Mouse (Mus musculus) embryonic facial prominence, embryonic 12.5 days (tissue): ENCODE data around the gene Abcb1b. TPM values are rescaled to one million over a fixed set of nuclear protein-coding genes. Genes with fewer than 3 reads are reported as not detected.
"Not testable (repeated sequence)": the region's sequence is repeated elsewhere in the genome, so short reads cannot be mapped to it uniquely, and the experiment has no call there.

ENCODE experiments used
- ATAC-seq: fragments of 200-750 bp; cut with Nextera tagmentation; 2 replicates; pipeline ENCODE4 v1.8.0; 2017; ENCODE audit not compliant: insufficient number of reproducible peaks, insufficient read depth, low FRiP score, low TSS enrichment
- H3K27ac ChIP-seq: fragments of 300-500 bp; sonication (generic); 2 replicates; pipeline ENCODE4 v1.5.1; 2016; ENCODE audit warnings: mild to moderate bottlenecking
- H3K27me3 ChIP-seq: fragments of 300-500 bp; sonication (generic); 2 replicates; pipeline ENCODE4 v1.6.1; 2016; ENCODE audit warnings: mild to moderate bottlenecking, moderate library complexity
- H3K36me3 ChIP-seq: fragments of 300-500 bp; sonication (generic); 2 replicates; pipeline ENCODE4 v1.6.1; 2016; ENCODE audit warnings: mild to moderate bottlenecking
- H3K4me1 ChIP-seq: fragments of 300-500 bp; sonication (generic); 2 replicates; pipeline ENCODE4 v1.6.1; 2016
- H3K4me2 ChIP-seq: fragments of 300-500 bp; sonication (generic); replicated peaks from 2 replicates; pipeline ENCODE4 v1.6.1; 2016; ENCODE audit warnings: mild to moderate bottlenecking, moderate library complexity
- H3K4me3 ChIP-seq: fragments of 300-500 bp; sonication (generic); 2 replicates; pipeline ENCODE4 v1.5.1; 2016; ENCODE audit warnings: mild to moderate bottlenecking
- H3K9ac ChIP-seq: fragments of 300-500 bp; sonication (generic); 2 replicates; pipeline ENCODE4 v1.6.1; 2016; ENCODE audit warnings: mild to moderate bottlenecking, moderate library complexity
- H3K9me3 ChIP-seq: fragments of 300-500 bp; sonication (generic); 2 replicates; pipeline ENCODE4 v1.6.1; 2016; ENCODE audit warnings: mild to moderate bottlenecking, moderate library complexity
- WGBS: fragments of 180-500 bp; shearing (Covaris S2); methylation state at CpG from one replicate; pipeline ENCODE4 v1.1.7; 2016; 5-methylcytosine and 5-hydroxymethylcytosine counted together
- polyA plus RNA-seq: library from polyadenylated mRNA; unstranded; fragments of >200 nt; fragmentation: Nextera tagmentation; extraction: Ambion mirVana; gene quantifications from 2 replicates; pipeline ENCODE4 v1.2.1, GENCODE M21; 2016

Abcb1b gene
- polyA plus RNA-seq = 0.67 and 1.5 TPM in 2 replicates

DNA sequence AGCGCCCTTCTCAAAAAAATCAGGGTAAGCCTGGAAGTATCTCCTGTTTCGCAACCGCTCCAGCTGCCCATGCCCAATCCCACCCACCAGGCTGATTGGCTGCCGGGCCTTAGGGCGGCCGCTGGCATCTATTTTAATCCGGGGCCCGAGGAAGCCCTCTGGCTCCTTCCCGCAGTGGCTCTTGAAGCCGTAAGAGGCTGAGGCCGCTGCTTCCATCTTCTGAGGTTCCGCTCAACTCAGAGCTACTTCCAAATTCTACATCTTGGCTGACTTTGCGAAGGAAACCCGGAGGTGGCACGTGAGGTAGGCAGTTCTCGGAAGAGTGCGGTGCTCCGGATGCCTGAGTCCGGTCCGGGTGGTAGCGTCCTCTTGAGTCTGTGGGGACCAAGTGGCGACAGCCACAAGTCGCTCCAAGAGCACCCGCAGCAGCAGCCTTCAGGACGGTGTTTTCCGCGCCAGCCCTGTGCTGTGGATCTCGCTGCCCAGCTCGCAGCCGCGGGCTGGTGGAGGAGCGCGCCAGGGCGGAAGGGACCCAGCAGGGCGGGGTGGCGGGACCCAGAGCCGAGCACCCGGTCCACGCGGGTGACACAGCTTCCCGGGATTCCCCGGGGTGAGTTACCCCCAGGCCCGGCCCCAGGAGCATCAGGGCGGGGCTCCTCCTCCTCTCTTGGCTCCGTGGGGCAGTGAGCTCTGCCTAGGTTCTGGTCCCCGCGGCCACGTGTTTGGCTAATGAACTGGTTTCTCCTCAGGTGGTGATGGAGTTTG is at the start of gene Abcb1b:
Gene Abcb1b (plus strand): TSS at position 161 of the 765 bp plus-strand sequence.
- WGBS = under 1% methylated on average over 42 of the region's 48 CpGs
- H3K27me3 ChIP-seq = no peaks in the 10 kb centered on the region
- peak within 1 kb of the TSS; percentile 52 for H3K9ac ChIP-seq
- peak within 1 kb of the TSS; percentile 99 for H3K4me2 ChIP-seq
- H3K4me3 ChIP-seq = peak within 1 kb of the TSS; percentile 57
- peak; percentile 74 for ATAC-seq
- H3K9me3 ChIP-seq = no peaks in the 10 kb centered on the region
- H3K4me1 ChIP-seq = no peaks in the 10 kb centered on the region
- no peak within 1 kb of the TSS for H3K27ac ChIP-seq
- no peaks in the 10 kb centered on the region for H3K36me3 ChIP-seq

- no peak for ATAC-seq
- Histone ChIP-seq H3K4me3 (no peak overlapping the region), H3K9me3 (no peaks in the 10 kb centered on the region), H3K27ac (no peak overlapping the region), H3K27me3 (no peaks in the 10 kb centered on the region), H3K4me2 (no peak overlapping the region), H3K4me1 (no peaks in the 10 kb centered on the region), H3K9ac (no peak overlapping the region), H3K36me3 (no peaks in the 10 kb centered on the region)
- 71% methylated on average over 3 of the region's 3 CpGs for WGBS
Observed at GRCm38 (mm10) chr5:8772866-8773265, 25.1 kb upstream of the Abcb1b start.

- H3K4me2 ChIP-seq = no peak overlapping the region
- H3K27ac ChIP-seq = no peak overlapping the region
- no peaks in the 10 kb centered on the region for H3K36me3 ChIP-seq
- no peaks in the 10 kb centered on the region for H3K27me3 ChIP-seq
- H3K4me1 ChIP-seq = no peaks in the 10 kb centered on the region
- no peak for ATAC-seq
- WGBS = 89% methylated on average over 2 of the region's 2 CpGs
- H3K9ac ChIP-seq = no peak overlapping the region
- H3K4me3 ChIP-seq = no peak overlapping the region
- no peaks in the 10 kb centered on the region for H3K9me3 ChIP-seq
Observed at GRCm38 (mm10) chr5:8778311-8778710, 19.6 kb upstream of the Abcb1b start.

DNA sequence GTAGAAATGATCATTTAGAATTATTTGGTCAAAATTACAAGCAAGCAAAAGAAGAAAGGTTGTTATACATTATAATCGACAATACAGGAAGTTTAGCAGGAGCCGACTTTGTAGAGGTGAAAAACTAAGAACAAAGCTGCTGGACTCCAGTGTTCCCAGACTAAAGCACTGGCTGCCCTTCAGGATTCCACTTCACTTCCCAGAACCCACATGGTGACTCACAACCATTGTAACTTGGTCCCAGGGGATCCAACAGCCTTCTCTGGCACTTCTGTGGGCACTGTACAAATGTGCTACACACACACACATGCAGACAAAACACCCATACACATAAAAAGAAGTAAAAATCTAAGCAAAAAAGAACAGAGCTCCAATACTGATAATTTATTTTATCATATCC is 19.2 kb upstream of the Abcb1b start:
- Histone ChIP-seq H3K9ac (no peak overlapping the region), H3K9me3 (no peaks in the 10 kb centered on the region), H3K4me3 (no peak overlapping the region), H3K36me3 (no peaks in the 10 kb centered on the region), H3K27ac (no peak overlapping the region), H3K27me3 (no peaks in the 10 kb centered on the region), H3K4me1 (no peaks in the 10 kb centered on the region), H3K4me2 (no peak overlapping the region)
- 81% methylated on average over 2 of the region's 2 CpGs for WGBS
- no peak for ATAC-seq

DNA sequence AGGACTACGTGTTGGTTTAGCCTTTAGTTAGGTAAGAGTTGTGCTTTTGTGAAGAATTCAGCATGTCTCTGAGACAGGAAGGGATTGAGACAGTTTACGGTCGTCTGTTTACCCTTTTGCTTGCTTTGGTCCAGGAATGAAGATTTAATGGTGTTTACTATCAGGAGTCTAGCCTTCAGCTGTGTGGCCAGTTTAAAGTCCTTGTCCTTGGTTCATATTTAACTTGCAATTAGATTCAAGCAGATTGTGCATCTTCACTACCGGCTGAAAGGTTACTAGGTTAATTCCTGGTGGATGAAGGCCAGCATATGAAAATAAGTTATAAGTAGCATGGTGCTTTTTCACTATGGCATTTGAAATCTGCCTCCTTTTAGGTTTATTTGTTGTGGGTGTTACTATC is 5.7 kb upstream of the Abcb1b start:
- no peak overlapping the region for H3K27ac ChIP-seq
- no peaks in the 10 kb centered on the region for H3K9me3 ChIP-seq
- H3K4me1 ChIP-seq = no peaks in the 10 kb centered on the region
- H3K4me3 ChIP-seq = no peak overlapping the region
- no peak for ATAC-seq
- no peak overlapping the region for H3K9ac ChIP-seq
- H3K36me3 ChIP-seq = no peaks in the 10 kb centered on the region
- H3K27me3 ChIP-seq = no peaks in the 10 kb centered on the region
- no peak overlapping the region for H3K4me2 ChIP-seq
- 77% methylated on average over 4 of the region's 4 CpGs for WGBS

DNA sequence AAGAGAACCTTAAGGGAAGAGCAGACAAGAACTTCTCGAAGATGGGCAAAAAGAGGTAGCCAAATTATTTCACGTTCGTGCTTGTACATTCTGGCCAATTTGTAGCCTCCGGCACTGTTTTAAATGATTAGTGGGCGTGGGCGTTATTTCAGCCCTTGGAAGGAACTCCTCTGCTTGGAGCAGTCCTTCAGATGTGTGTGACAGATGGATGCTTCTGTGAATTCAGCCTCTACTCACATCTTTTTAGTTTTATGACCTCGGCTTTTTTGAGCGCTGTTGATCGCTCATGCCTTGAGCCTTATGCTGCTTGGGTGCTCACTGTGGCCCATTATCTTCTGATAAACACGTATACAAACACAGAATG is 787 bp downstream of the Abcb1b start:
- no peak overlapping the region for H3K27ac ChIP-seq
- no peaks in the 10 kb centered on the region for H3K36me3 ChIP-seq
- H3K4me3 ChIP-seq = peak overlapping the region; percentile 57
- peak overlapping the region; percentile 99 for H3K4me2 ChIP-seq
- no peaks in the 10 kb centered on the region for H3K9me3 ChIP-seq
- no peaks in the 10 kb centered on the region for H3K27me3 ChIP-seq
- no peak overlapping the region for H3K9ac ChIP-seq
- no peak for ATAC-seq
- H3K4me1 ChIP-seq = no peaks in the 10 kb centered on the region
- WGBS = 27% methylated on average over 10 of the region's 10 CpGs

- H3K9ac ChIP-seq = no peak overlapping the region
- no peak for ATAC-seq
- no peak overlapping the region for H3K4me2 ChIP-seq
- no peak overlapping the region for H3K27ac ChIP-seq
- 87% methylated on average over 5 of the region's 5 CpGs for WGBS
- no peaks in the 10 kb centered on the region for H3K4me1 ChIP-seq
- H3K4me3 ChIP-seq = no peak overlapping the region
- H3K27me3 ChIP-seq = no peaks in the 10 kb centered on the region
- H3K36me3 ChIP-seq = no peaks in the 10 kb centered on the region
- H3K9me3 ChIP-seq = no peaks in the 10 kb centered on the region
Observed at GRCm38 (mm10) chr5:8805742-8806141, 7.8 kb downstream of the Abcb1b start.

DNA sequence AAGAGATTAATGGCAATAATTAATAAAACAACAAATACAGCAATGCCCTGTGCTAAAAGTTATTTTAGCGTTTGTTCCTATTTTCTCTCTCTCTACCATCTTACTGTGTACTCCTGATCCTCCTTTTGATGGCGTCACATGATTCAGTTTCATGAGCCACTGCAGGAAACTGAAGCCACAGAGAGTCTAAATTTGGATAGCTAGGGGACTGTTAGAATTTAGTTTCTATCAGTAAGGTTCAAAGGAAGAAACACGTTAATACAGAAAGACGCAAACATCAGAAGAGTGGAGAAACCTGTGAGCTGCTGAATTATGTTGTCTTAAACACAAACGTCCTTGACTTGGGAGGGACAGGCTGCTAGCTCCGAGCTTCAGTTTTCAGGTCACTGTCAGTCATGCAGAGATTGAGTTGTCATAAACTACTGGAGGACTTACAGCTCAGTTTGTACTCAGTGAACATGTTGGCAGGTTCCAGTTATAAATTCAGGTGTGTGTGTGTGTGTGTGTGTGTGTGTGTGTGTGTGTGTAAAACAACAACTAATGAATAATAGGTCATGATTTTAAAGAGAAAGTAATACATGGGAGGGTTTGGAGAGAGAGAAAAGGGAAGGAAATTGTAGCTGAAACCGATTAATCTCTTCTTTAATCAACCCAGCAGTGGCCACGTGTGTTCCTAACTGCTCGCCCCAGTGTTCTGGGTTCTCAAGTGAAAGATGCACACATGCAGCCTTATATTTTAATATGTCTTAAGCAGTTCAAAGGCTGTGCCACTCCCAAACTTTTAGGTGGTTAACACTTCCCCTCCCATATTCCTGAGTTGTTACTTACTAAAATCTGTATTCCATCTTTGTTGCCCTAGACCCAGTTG is 9.4 kb downstream of the Abcb1b start:
- no peaks in the 10 kb centered on the region for H3K27me3 ChIP-seq
- ATAC-seq = no peak

GRCm38 (mm10) chr5:8813872-8814271 is 15.9 kb downstream of the Abcb1b start:
- no peaks in the 10 kb centered on the region for H3K4me1 ChIP-seq
- WGBS = 87% methylated on average over 1 of the region's 1 CpGs
- H3K4me3 ChIP-seq = no peak overlapping the region
- H3K27me3 ChIP-seq = no peaks in the 10 kb centered on the region
- no peak for ATAC-seq
- H3K27ac ChIP-seq = no peak overlapping the region
- no peak overlapping the region for H3K4me2 ChIP-seq
- H3K36me3 ChIP-seq = no peaks in the 10 kb centered on the region
- H3K9ac ChIP-seq = no peak overlapping the region
- no peaks in the 10 kb centered on the region for H3K9me3 ChIP-seq

More for the DNA sequence above, 9.4 kb downstream of the Abcb1b start:
- H3K27ac ChIP-seq = no peak overlapping the region
- no peaks in the 10 kb centered on the region for H3K4me1 ChIP-seq
- no peak overlapping the region for H3K4me2 ChIP-seq
- 80% methylated on average over 9 of the region's 9 CpGs for WGBS
- H3K36me3 ChIP-seq = no peaks in the 10 kb centered on the region
- no peaks in the 10 kb centered on the region for H3K9me3 ChIP-seq
- H3K9ac ChIP-seq = no peak overlapping the region
- H3K4me3 ChIP-seq = no peak overlapping the region

- Histone ChIP-seq H3K27me3 (no peaks in the 10 kb centered on the region), H3K4me2 (peak overlapping the region; percentile 48), H3K4me1 (no peaks in the 10 kb centered on the region), H3K9ac (no peak overlapping the region), H3K4me3 (peak overlapping the region; percentile 24), H3K27ac (no peak overlapping the region), H3K36me3 (no peaks in the 10 kb centered on the region), H3K9me3 (no peaks in the 10 kb centered on the region)
- ATAC-seq = no peak
- 9% methylated on average over 8 of the region's 8 CpGs for whole genome bisulfite sequencing
Observed at GRCm38 (mm10) chr5:8819635-8820591, 22.0 kb downstream of the Abcb1b start.

GRCm38 (mm10) chr5:8820592-8821104 is 22.7 kb downstream of the Abcb1b start:
- not testable (repeated sequence) for H3K27me3 ChIP-seq, H3K9ac ChIP-seq, H3K27ac ChIP-seq, H3K9me3 ChIP-seq, H3K36me3 ChIP-seq, ATAC-seq, H3K4me1 ChIP-seq
- Histone ChIP-seq H3K4me2 (peak overlapping the region; percentile 48), H3K4me3 (peak overlapping the region; percentile 24; the same call in 1 of the 2 replicates)
- 4% methylated on average over 4 of the region's 6 CpGs for WGBS
